ENCODE assay signal across 1 mouse cellular context in the genomic region with DNA sequence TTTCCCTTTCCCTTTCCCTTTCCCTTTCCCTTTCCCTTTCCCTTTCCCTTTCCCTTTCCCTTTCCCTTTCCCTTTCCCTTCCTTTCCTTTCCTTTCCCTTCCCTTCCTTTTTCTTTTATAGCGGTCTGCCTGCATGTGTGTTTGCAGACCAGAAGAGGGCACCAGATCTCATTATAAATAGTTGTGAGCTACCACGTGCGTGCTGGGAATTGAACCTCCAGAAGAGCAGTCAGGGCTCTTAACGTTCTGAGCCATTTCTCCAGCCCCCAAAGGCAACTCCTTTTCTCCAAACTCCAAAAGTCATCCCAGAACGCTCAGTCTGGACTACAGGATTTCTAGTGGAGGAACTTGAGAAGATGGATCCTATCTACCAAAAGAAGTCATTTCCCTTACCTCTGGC.
A peak's percentile ranks its signal among the peaks of the same experiment; 100 is the strongest.
TF ChIP-seq lines count a peak whose summit lies in the region.

No protein-coding gene starts in this region.

TF ChIP-seq in MEL, 35 proteins besides CTCF, POLR2A, EP300 and RAD21 (continued from another document):
- TF ChIP-seq MAX (IDR thresholded peaks at IDR 0.05; ENCODE audit: low read length) = peak; percentile 65; the same call in 1 of the 2 replicates
- no peak for TF ChIP-seq ELF1 (IDR thresholded peaks at IDR 0.05; ENCODE audit: low read depth, low read length)
- TF ChIP-seq USF2 (IDR thresholded peaks at IDR 0.05; ENCODE audit: borderline replicate concordance in 1 of 2, insufficient read depth in 1 of 2, low read depth in 1 of 2, low read length in 2 of 2) = no peak
- peak; percentile 57 for TF ChIP-seq ZC3H11A (IDR thresholded peaks at IDR 0.05; ENCODE audit: low read depth, low read length)
- TF ChIP-seq RCOR1 (IDR thresholded peaks at IDR 0.05; ENCODE audit: low read depth, low read length) = no peak
- TF ChIP-seq ZNF384 (IDR thresholded peaks at IDR 0.05; ENCODE audit: low read depth, low read length) = no peak
- TF ChIP-seq ZKSCAN1 (IDR thresholded peaks at IDR 0.05; ENCODE audit: low read depth, low read length) = no peak
- TF ChIP-seq SMC3 (IDR thresholded peaks at IDR 0.05; ENCODE audit: low read depth, low read length) = peak; percentile 69
- TF ChIP-seq MYC (IDR thresholded peaks at IDR 0.05; ENCODE audit: low read depth, low read length) = peak; percentile 96
- no peak for TF ChIP-seq KAT2A (conservative IDR thresholded peaks at IDR 0.05; ENCODE audit: low read depth, low read length)
- peak; percentile 51; the same call in 1 of the 2 replicates for TF ChIP-seq MXI1 (IDR thresholded peaks at IDR 0.05; ENCODE audit: low read depth, low read length)
- 0 out of 2 replicates have a peak, but pooled peaks have one; percentile 32 for TF ChIP-seq USF1 (IDR thresholded peaks at IDR 0.05; ENCODE audit: low read depth, low read length)
- no peak for TF ChIP-seq NRF1 (IDR thresholded peaks at IDR 0.05; ENCODE audit: insufficient read depth, low read depth, low read length, poor library complexity, severe bottlenecking)
- no peak for TF ChIP-seq MYB (IDR thresholded peaks at IDR 0.05; ENCODE audit: low read depth, low read length)
- TF ChIP-seq GABPA (IDR thresholded peaks at IDR 0.05; ENCODE audit: low read depth, low read length) = no peak
TF ChIP-seq in MEL: peak in this region for 6.
